Mouse (Mus musculus): ENCODE measurements around the gene Dpep2nb. TPM values are rescaled to one million over a fixed set of nuclear protein-coding genes. Genes with fewer than 3 reads are reported as not detected.

Dpep2nb gene
- 0.74 TPM for polyA plus RNA-seq (2017; shearing (Covaris generic))

DNA sequence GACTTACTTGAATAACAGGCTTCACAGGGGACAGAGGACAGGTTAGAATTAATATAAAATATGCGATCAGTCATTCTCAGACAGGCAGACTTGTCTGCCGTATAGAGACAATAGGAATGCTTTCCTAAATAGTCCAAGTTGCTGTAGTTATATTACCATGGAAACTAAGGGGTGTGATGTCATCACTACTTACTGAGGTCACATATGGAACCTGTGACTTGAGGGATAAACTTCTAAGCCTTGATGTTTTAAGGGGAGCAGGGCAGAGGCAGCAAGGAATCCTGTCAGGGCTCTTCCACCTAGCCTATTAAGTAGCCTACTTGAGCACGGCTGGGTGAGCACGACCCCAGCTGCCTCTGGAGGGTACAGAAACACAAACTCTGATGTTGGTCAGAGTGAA lies at the start of gene Dpep2nb:
Gene Dpep2nb, minus strand, starts transcription at position 101 of the 400 bp plus-strand sequence.

DNA sequence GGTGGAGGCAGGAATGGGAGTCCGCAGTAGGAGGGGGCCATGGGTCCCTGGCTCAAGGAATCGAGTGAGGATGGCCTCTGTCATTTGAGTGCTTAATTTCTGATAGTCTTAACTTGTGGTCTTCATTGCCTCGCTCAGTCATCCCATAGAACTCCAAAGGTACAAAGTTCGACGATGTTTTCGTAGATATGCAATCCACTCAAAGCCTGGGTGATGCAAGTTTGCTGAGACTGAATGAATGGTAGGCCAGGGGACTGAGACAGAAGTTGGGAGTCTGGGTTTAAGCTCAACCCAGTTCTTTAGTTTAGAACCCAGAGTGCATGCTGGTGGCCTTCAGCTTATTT lies 5.8 kb upstream of the Dpep2nb start, which contains the start of gene Ddx28:
Gene Ddx28, minus strand, starts transcription at position 240 of the 344 bp plus-strand sequence.

DNA sequence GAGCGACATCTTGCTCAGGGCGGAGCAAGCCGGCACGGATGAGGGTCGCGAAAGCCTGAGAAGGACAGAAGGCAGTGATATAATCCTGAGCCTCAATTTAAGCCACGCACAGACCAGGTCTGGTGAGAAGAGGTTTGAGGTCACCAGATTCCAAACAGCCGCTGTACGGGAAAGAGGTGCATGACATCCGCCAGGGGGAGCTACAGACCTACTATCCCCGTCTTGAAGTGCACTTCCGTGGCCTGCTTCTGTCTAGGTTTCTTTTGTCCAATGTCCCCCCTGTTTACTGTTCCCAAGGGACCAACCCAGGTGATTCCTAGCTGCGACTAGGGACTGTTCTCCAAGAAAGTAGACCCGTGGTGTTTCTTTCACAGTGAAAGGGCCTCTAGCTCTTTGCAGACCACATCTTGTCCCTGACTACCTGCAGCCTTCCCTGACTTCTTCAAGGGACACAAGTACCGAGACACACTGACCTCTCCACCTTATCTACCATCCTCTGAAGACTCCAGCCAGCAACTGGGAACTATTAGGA lies 14.9 kb downstream of the Dpep2nb start, which contains the start of gene Dus2:
Gene Dus2, plus strand, starts transcription at position 482 of the 532 bp plus-strand sequence.

DNA sequence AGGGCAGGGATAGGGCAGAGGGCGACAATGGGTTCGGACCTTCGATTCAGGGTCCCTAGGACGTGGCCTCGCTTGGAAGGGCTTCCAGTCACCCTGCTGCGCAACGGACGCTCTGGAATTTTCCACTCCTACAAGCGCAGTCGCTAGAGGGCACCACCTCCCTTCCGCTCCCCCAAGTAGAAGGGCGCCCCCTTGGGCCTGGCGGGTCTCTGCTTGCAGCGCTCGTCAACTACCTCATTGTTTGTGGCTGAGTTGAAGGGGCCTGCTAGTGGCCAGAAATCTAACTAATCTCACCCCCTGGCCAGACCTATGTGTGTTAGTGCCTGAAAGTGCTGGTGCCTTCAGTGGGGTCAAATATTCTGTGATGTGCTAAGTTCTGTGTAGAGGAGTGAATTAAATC lies 26.4 kb downstream of the Dpep2nb start, which contains the start of gene Dpep3:
Gene Dpep3, minus strand, starts transcription at position 105 of the 400 bp plus-strand sequence.

DNA sequence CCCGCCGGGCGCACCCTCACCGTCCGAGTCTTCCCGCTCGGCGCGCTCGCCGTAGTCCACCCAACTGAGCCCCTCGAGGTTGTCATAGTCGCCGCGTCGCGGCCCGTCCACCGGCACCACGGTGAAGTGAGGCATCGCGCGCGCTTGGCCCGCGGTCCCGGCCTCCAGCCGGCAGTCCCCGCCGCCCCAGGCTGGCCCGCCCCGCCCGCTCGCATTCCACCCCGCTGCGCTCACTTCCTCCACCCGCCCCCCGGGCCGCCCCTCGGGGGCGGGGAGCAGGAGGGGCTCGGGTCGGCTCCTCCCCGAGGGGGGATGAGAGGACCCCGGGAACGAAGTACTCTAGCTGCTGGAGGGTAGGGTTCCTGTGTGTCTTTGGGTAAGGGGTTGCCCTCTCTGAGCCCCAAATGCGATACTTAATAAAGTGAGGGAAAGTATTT lies 39.9 kb downstream of the Dpep2nb start, which contains the start of gene Slc12a4:
Gene Slc12a4, minus strand, starts transcription at position 193 of the 437 bp plus-strand sequence.

Other genes with a start within 250 kb of the Dpep2nb start
- gene Gfod2, start 247.3 kb downstream of the Dpep2nb start, polyA plus RNA-seq (2017; shearing (Covaris generic)), result 7.1 TPM
- 63.2 TPM for gene Ranbp10, start 178.6 kb downstream of the Dpep2nb start, polyA plus RNA-seq (2017; shearing (Covaris generic))
- not detected for gene Tsnaxip1, start 178.2 kb downstream of the Dpep2nb start, polyA plus RNA-seq (2017; shearing (Covaris generic))
- gene Cenpt, start 152.7 kb downstream of the Dpep2nb start, polyA plus RNA-seq (2017; shearing (Covaris generic)), result 18.8 TPM
- gene Thap11, start 150.8 kb downstream of the Dpep2nb start, polyA plus RNA-seq (2017; shearing (Covaris generic)), result 15.4 TPM
- 11.2 TPM for gene Nutf2, start 145.4 kb downstream of the Dpep2nb start, polyA plus RNA-seq (2017; shearing (Covaris generic))
- 77.2 TPM for gene Edc4, start 125.1 kb downstream of the Dpep2nb start, polyA plus RNA-seq (2017; shearing (Covaris generic))
- 1.1 TPM for gene Nrn1l, start 112.4 kb downstream of the Dpep2nb start, polyA plus RNA-seq (2017; shearing (Covaris generic))
- gene Pskh1, start 105.5 kb downstream of the Dpep2nb start, polyA plus RNA-seq (2017; shearing (Covaris generic)), result 18.5 TPM
- gene Ctrl, start 72.1 kb downstream of the Dpep2nb start, polyA plus RNA-seq (2017; shearing (Covaris generic)), result 0.59 TPM
- gene Psmb10, start 67.5 kb downstream of the Dpep2nb start, polyA plus RNA-seq (2017; shearing (Covaris generic)), result 256 TPM
- not detected for gene Lcat, start 62.6 kb downstream of the Dpep2nb start, polyA plus RNA-seq (2017; shearing (Covaris generic))
- 13.7 TPM for gene Slc12a4, start 39.9 kb downstream of the Dpep2nb start, polyA plus RNA-seq (2017; shearing (Covaris generic))
- gene Dpep3, start 26.5 kb downstream of the Dpep2nb start, polyA plus RNA-seq (2017; shearing (Covaris generic)), result 0.22 TPM
- gene Dus2, start 14.6 kb downstream of the Dpep2nb start, polyA plus RNA-seq (2017; shearing (Covaris generic)), result 40.4 TPM
- gene Ddx28, start 5.9 kb upstream of the Dpep2nb start, polyA plus RNA-seq (2017; shearing (Covaris generic)), result 7.5 TPM
- gene Nfatc3, start 52.9 kb upstream of the Dpep2nb start, polyA plus RNA-seq (2017; shearing (Covaris generic)), result 187 TPM
- gene Esrp2, start 131.0 kb upstream of the Dpep2nb start, polyA plus RNA-seq (2017; shearing (Covaris generic)), result 1.1 TPM
- gene Pla2g15, start 144.4 kb upstream of the Dpep2nb start, polyA plus RNA-seq (2017; shearing (Covaris generic)), result 4.3 TPM
- gene Slc7a6, start 162.9 kb upstream of the Dpep2nb start, polyA plus RNA-seq (2017; shearing (Covaris generic)), result 30.3 TPM
- gene Slc7a6os, start 205.0 kb upstream of the Dpep2nb start, polyA plus RNA-seq (2017; shearing (Covaris generic)), result 70.7 TPM
- gene Prmt7, start 205.0 kb upstream of the Dpep2nb start, polyA plus RNA-seq (2017; shearing (Covaris generic)), result 30.2 TPM

All from effector memory CD4-positive, alpha-beta T cell, adult 7 months (primary cell).